Mouse (Mus musculus) cortical plate, adult 2 months (tissue): Measurements from ENCODE around the gene Dld.

Experiments
- CTCF ChIP-seq: fragments of 200-500 bp; IDR thresholded peaks from 2 replicates; pipeline ENCODE4 v1.5.1; 2011; ENCODE audit warnings: mild to moderate bottlenecking, control low read depth, low read length; ENCODE audit not compliant: insufficient read depth; ENCODE audit errors: extremely low read depth
- POLR2A ChIP-seq: fragments of 200-500 bp; IDR thresholded peaks from 2 replicates; pipeline ENCODE4 v1.6.1; 2011; ENCODE audit warnings: mild to moderate bottlenecking, low read length, control low read depth; ENCODE audit not compliant: insufficient read depth; ENCODE audit errors: extremely low read depth

- TF ChIP-seq CTCF (no peak), POLR2A (no peak)
These were observed 62.2 kb downstream of the Dld start for GRCm38 (mm10) chr12:31289046-31289445.
